Mouse (Mus musculus) pancreas, adult 10 weeks (tissue): ENCODE measurements around the gene Bglap. TPM values are rescaled to one million over a fixed set of nuclear protein-coding genes. Genes with fewer than 3 reads are reported as not detected.

ENCODE experiments used
- polyA plus RNA-seq: library from polyadenylated mRNA; stranded (reverse); fragments of 350-450 nt; fragmentation: Illumina TruSeq; extraction: RNeasy Lipid Tissue Mini Kit (QIAGEN cat#74804); gene quantifications from one replicate; pipeline ENCODE4 v1.2.3, GENCODE M21; 2015; ENCODE audit warnings: low read depth, low replicate concordance; ENCODE audit not compliant: insufficient read depth

Gene Bglap
- polyA plus RNA-seq, result not detected

GRCm38 (mm10) chr3:88384364-88384763 lies at the start of gene Bglap:
Gene Bglap (minus strand): TSS chr3:88384464.

GRCm38 (mm10) chr3:88424605-88425329 lies 40.5 kb upstream of the Bglap start, which contains the start of gene Slc25a44:
Gene Slc25a44 (minus strand): TSS chr3:88425139.

GRCm38 (mm10) chr3:88409741-88410644 lies 25.7 kb upstream of the Bglap start, which contains the start of gene Pmf1:
Gene Pmf1 (minus strand): TSS chr3:88410331.

GRCm38 (mm10) chr3:88378599-88378998 lies 5.7 kb downstream of the Bglap start, which contains the start of gene Bglap2:
Gene Bglap2 (minus strand): TSS chr3:88378699.

GRCm38 (mm10) chr3:88372643-88373042 lies 11.6 kb downstream of the Bglap start, which contains the start of gene Bglap3:
Gene Bglap3 (minus strand): TSS chr3:88372743.

DNA sequence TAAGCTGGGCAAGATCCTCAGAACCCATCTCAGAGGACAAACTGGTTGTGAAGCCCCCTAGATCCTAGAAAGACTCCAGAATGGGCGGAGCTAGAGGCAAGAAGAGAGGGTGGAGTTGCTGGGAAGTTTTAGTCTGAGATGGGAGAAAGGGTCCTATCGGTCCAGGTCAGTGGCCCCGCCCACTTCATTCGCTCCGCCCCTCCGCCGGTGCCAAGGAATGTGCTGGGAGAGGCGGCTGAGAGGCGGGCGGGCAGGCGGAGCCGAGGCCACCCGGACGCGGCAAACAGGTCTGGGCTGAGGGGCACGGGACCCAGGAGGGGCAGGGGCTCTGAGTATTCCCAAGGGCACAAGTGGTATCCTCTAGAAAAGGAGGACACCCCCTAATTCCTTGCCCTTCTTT lies 19.9 kb downstream of the Bglap start, which contains the start of gene Paqr6:
Paqr6 (plus strand) TSS at position 248 of the 400 bp plus-strand sequence.

GRCm38 (mm10) chr3:88336058-88337013 lies 47.9 kb downstream of the Bglap start, which contains the start of the genes Tmem79 and Smg5:
Gene Tmem79 (minus strand): TSS chr3:88336148.
Gene Smg5 (plus strand): TSS chr3:88336260.

Other genes with a start within 250 kb of the Bglap start
- gene Mef2d, start 242.1 kb downstream of the Bglap start, polyA plus RNA-seq, result 22.1 TPM
- gene Rhbg, start 129.8 kb downstream of the Bglap start, polyA plus RNA-seq, result not detected
- gene Gm38392, start 97.3 kb downstream of the Bglap start, polyA plus RNA-seq, result not detected
- 6.5 TPM for gene Tsacc, start 87.5 kb downstream of the Bglap start, polyA plus RNA-seq
- gene Cct3, start 87.3 kb downstream of the Bglap start, polyA plus RNA-seq, result 53.2 TPM
- gene Glmp, start 59.4 kb downstream of the Bglap start, polyA plus RNA-seq, result 33.7 TPM
- gene Tmem79, start 48.3 kb downstream of the Bglap start, polyA plus RNA-seq, result 0.63 TPM
- gene Smg5, start 48.2 kb downstream of the Bglap start, polyA plus RNA-seq, result 19.8 TPM
- gene Paqr6, start 19.9 kb downstream of the Bglap start, polyA plus RNA-seq, result 3.1 TPM
- 24.3 TPM for gene Bglap3, start 11.7 kb downstream of the Bglap start, polyA plus RNA-seq
- not detected for gene Bglap2, start 5.8 kb downstream of the Bglap start, polyA plus RNA-seq
- 2.7 TPM for gene Pmf1, start 25.9 kb upstream of the Bglap start, polyA plus RNA-seq
- gene Slc25a44, start 40.7 kb upstream of the Bglap start, polyA plus RNA-seq, result 5.0 TPM
- 8.8 TPM for gene Sema4a, start 76.7 kb upstream of the Bglap start, polyA plus RNA-seq
- gene Lmna, start 125.5 kb upstream of the Bglap start, polyA plus RNA-seq, result 18.2 TPM
- 0.13 TPM for gene Mex3a, start 147.9 kb upstream of the Bglap start, polyA plus RNA-seq
- gene Rab25, start 163.8 kb upstream of the Bglap start, polyA plus RNA-seq, result 9.4 TPM
- 43.4 TPM for gene Lamtor2, start 168.6 kb upstream of the Bglap start, polyA plus RNA-seq
- gene Ubqln4, start 169.3 kb upstream of the Bglap start, polyA plus RNA-seq, result 17.2 TPM
- 80.4 TPM for gene Ssr2, start 191.4 kb upstream of the Bglap start, polyA plus RNA-seq
- gene Arhgef2, start 221.5 kb upstream of the Bglap start, polyA plus RNA-seq, result 23.6 TPM